Mouse (Mus musculus) bone marrow macrophage, adult 2 months (primary cell): Measurements from ENCODE around the gene Smyd4. TPM values are rescaled to one million over a fixed set of nuclear protein-coding genes. Genes with fewer than 3 reads are reported as not detected.

ENCODE experiments used
- H3K27ac ChIP-seq: 2 replicates; pipeline ENCODE4 v1.5.1; 2012; ENCODE audit warnings: low read depth, low read length; ENCODE audit not compliant: insufficient read depth
- H3K4me1 ChIP-seq: 2 replicates; pipeline ENCODE4 v1.6.1; 2012; ENCODE audit warnings: low read length; ENCODE audit not compliant: control insufficient read depth, insufficient read depth
- H3K4me3 ChIP-seq: 2 replicates; pipeline ENCODE4 v1.5.1; 2012; ENCODE audit warnings: mild to moderate bottlenecking, low read length, moderate library complexity; ENCODE audit not compliant: insufficient read depth
- CTCF ChIP-seq: IDR thresholded peaks from 2 replicates; pipeline ENCODE4 v1.5.1; 2012; ENCODE audit warnings: low read depth, mild to moderate bottlenecking, low read length, moderate library complexity
- POLR2A ChIP-seq: IDR thresholded peaks from 2 replicates; pipeline ENCODE4 v1.6.1; 2012; ENCODE audit warnings: mild to moderate bottlenecking, low read depth, low read length, borderline replicate concordance
- polyA plus RNA-seq: library from polyadenylated mRNA; stranded (reverse); fragments of >200 nt; gene quantifications from 2 replicates; pipeline ENCODE4 v1.2.4, GENCODE M21; 2012; ENCODE audit not compliant: missing spikeins, insufficient read depth, insufficient read length

Smyd4 gene
- polyA plus RNA-seq, 1 experiment, result 4.9 TPM

DNA sequence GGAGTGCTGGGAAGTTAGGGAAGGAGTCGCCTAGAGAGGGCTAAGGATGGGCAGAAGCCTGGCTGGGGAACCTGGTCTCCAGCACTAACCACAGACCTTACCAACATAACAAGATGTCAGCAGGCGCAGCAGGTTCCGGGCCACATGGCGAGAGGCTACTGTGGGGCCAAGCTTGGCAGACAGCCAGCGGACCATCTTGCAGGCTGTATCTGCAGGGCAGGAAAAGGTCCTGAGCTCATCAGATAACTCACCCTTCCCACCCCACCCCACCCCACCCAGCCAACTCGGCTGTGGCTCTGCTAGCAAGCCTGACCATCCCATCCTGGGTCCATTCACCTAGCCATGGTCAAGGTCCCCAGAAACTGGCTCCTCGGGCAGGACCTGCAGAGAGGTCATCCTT, 101.5 kb downstream of the Smyd4 start:
- H3K4me3 ChIP-seq, result no peak overlapping the region
- peaks cover 28% of the 10 kb centered on the region for H3K4me1 ChIP-seq
- H3K27ac ChIP-seq, result no peak overlapping the region
- TF ChIP-seq POLR2A (no peak), CTCF (no peak)

DNA sequence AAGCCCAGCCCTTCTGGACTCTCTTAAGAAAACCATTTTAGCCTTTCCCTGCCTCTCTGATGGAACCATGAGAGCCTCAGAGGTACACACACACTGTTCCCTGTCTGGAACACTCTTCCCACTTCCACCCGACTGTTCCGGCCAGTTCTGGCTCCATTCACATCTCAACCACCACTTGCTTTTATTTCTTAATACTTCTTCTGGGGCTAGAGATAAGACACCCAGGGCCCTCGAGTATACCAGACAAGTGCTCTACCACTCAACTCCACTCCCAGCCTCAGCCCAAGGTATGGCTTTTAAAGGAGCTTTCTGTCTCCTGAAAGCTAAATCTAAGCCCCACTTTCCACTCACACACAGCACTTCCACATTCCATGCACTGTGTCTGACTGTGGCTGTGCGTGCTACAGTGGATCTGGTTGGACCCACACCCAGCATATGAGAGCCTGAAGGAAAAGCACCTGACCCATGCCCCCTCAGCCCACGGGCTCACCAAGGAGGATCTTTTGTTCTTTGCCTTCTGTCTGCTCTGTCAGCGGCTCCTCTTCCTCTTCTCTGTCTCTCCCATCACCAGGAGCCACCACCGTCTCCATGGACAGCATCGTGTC, 102.2 kb downstream of the Smyd4 start:
- Histone ChIP-seq H3K4me3 (peak overlapping the region; percentile 30), H3K4me1 (peaks cover 35% of the 10 kb centered on the region), H3K27ac (no peak overlapping the region)
- TF ChIP-seq CTCF (no peak), POLR2A (no peak)

DNA sequence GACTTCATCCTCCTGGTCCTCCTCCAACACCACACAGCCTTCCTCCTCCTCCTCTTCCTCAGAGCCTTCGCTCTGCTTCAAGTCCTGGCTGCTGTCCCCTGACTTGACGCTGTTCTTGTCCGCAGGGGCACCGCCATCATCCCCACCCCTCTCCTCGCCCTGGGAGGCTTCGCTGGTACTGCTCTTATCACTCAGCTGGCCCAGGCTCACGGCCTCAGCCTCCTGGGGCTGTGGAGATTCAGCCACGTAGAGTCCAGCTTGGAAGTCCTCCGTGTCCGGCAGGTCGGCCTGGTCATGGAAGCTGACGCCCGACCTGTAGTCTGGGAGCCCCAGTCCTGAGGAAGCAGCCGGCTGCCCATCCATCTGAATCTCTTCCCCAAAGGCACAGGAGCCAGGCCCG, 102.7 kb downstream of the Smyd4 start:
- Histone ChIP-seq H3K27ac (no peak overlapping the region), H3K4me1 (peaks cover 40% of the 10 kb centered on the region), H3K4me3 (peak overlapping the region; percentile 30)
- TF ChIP-seq POLR2A, result no peak
- TF ChIP-seq CTCF, result no peak

DNA sequence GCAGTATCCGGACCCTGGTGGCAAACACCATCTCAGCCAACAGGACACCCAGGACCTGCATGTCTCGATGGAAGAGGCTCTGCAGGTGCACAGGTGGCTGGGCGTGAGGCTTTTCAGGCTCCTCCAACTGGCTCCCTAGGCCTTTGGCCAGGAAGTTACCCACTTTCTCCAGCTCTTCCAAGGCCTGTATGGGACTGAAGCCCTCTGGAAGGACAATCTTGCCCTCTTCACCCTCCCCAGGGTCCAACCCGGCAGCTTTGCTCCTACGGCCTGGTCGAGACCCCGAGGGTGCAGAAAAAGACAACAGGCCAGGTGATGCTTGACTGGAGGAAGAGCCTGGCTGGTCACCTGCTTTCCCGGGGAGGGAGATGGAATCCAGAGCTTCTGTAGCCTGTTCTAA, 103.8 kb downstream of the Smyd4 start:
- H3K4me3 ChIP-seq, result no peak overlapping the region
- TF ChIP-seq CTCF, result no peak
- H3K27ac ChIP-seq, result no peak overlapping the region
- peaks cover 50% of the 10 kb centered on the region for H3K4me1 ChIP-seq

DNA sequence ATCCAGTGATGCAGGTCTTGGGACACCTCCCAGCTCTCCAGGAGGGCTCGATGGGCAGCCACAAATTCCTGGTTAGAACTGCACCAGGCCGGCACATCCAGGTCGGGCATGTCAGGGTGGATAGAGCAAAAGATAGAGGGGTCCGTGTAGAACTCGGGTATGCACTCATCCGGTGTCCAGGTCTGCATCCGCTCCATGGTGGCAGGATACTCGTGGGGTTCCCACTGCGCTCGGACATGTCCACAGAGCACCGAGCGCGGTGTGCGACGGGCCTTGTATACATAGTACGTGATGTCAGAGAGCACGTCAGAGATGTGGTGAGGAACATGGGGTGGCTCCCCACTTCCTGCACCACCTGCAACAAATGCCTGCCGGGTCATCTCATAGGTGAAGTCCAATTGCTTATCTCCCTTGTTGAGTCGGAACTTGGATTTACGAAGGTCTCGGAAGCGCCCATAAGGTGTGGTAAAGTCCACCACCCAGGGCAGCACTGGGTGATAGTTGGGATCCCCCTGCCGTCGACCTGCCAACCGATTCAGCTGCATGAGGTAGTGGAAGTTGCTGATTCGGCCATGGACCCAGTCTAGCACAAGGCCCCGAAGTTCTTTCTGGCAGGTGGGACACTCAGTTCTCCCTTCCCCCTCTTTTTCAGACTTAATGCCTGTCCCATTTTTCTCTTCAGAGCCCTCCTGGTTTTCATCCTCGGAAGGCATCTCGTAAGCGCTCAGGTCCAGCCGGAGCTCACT, 104.8 kb downstream of the Smyd4 start:
- H3K4me1 ChIP-seq, result peaks cover 56% of the 10 kb centered on the region
- H3K4me3 ChIP-seq, result peak overlapping the region; percentile 93
- TF ChIP-seq POLR2A, result no peak
- TF ChIP-seq CTCF, result no peak
- no peak overlapping the region for H3K27ac ChIP-seq

DNA sequence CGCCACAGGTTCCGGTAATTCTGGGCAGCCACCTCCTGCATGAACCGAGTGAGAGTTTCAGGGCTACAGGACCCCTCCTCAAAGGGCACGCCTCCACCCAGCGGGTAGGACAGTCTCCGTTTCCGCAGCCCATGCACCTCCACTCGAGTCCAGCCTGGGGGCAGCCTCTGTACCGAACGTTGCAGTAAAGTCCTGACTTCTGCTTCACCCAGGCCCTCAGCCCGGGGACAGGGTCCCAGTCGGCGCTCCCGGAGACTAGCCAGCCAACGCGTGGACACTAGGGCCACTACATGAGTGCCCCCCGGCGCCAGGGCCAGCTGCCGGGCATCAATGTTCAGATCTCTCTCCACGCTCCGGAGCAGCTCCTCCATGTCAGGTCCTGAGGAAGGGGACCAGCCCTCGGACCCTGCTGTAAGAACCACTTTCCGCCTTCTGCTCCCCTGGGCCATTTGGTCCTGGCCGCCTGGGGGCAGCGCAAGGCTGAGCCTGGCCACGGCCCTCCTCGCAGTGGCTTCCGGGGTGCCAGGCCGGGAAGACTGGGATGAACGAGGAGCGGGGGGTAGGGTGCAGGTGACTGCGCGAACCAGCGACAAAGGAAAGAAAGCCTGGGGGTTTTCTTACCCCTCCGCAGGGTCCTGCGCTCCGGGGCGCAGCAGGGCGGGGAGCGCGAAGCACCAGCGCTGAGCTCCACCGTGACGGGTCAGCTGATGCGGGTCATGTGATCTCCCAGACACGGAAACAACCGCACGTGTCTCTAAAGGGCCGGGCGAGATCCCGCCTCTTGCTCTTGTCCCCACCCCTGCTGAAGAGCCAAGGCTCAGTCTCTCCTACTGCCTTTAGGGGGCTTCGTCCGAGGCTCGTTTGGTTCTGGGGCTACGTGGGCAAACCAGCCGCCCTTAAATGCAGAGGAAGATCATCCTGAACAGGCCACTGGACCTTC, 106.0 kb downstream of the Smyd4 start, which contains the start of gene Wdr81:
TSS of gene Wdr81 (minus strand) at position 727 of the 940 bp plus-strand sequence.
- H3K27ac ChIP-seq, result peak within 1 kb of the TSS; percentile 90
- H3K4me3 ChIP-seq, result peak within 1 kb of the TSS; percentile 93
- peaks cover 65% of the 10 kb centered on the region for H3K4me1 ChIP-seq
- TF ChIP-seq CTCF (peak; percentile 29), POLR2A (0 out of 2 replicates have a peak, but pooled peaks have one; percentile 41)

Other genes starting within 250 kb of the Smyd4 start
- not detected in 2 replicates for gene Hic1, start 178.9 kb upstream of the Smyd4 start, polyA plus RNA-seq
- gene Ovca2, start 169.6 kb upstream of the Smyd4 start, polyA plus RNA-seq, result 13.4 and 17.7 TPM in 2 replicates
- gene Dph1, start 157.2 kb upstream of the Smyd4 start, polyA plus RNA-seq, result 7.0 and 8.8 TPM in 2 replicates
- 0.91 and 1.6 TPM in 2 replicates for gene Rtn4rl1, start 154.7 kb upstream of the Smyd4 start, polyA plus RNA-seq
- gene Rpa1, start 109 bp upstream of the Smyd4 start, polyA plus RNA-seq, result 43.2 and 48.2 TPM in 2 replicates
- 8.6 and 9.9 TPM in 2 replicates for gene Serpinf1, start 74.3 kb downstream of the Smyd4 start, polyA plus RNA-seq
- gene Serpinf2, start 91.2 kb downstream of the Smyd4 start, polyA plus RNA-seq, result not detected in 2 replicates
- 41.1 and 46.6 TPM in 2 replicates for gene Wdr81, start 106.3 kb downstream of the Smyd4 start, polyA plus RNA-seq
- gene Tlcd2, start 113.3 kb downstream of the Smyd4 start, polyA plus RNA-seq, result 3.6 and 4.3 TPM in 2 replicates
- gene Prpf8, start 138.4 kb downstream of the Smyd4 start, polyA plus RNA-seq, result 51.0 and 65.7 TPM in 2 replicates
- gene Rilp, start 161.7 kb downstream of the Smyd4 start, polyA plus RNA-seq, result 12.8 and 15.9 TPM in 2 replicates
- gene Scarf1, start 165.1 kb downstream of the Smyd4 start, polyA plus RNA-seq, result 32.8 and 33.5 TPM in 2 replicates
- 202 and 231 TPM in 2 replicates for gene Slc43a2, start 183.3 kb downstream of the Smyd4 start, polyA plus RNA-seq
- gene Pitpna, start 239.7 kb downstream of the Smyd4 start, polyA plus RNA-seq, result 512 TPM in 2 replicates